In the genomic region with DNA sequence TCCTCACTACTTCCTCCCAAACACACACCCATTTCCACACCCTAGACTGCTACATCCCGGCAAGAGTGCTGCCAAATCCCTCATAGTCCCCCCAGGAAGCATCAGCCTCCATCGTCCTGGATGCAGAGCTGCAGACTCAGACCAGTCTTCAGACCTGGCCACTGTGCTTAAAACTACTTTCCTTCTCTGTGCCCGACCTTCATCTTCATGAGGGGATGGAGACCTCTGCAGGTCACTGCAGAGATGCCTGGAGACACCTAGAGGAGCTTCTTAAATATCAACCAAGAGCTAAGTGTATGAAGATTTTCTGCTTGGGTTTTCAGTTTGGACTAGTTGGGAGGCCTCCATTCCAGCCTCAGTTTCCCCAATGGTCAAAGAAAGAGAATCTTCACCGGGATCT, we compare ENCODE assay signal across 9 mouse cellular contexts. TPM values are rescaled to one million over a fixed set of nuclear protein-coding genes. Genes with fewer than 3 reads are reported as not detected.
DNase-seq lines count a peak whose midpoint lies in the region; ATAC-seq and TF ChIP-seq lines count a peak whose summit lies in the region.
"Had no signal": no experiment of that assay in that cellular context is flagged by ENCODE, and none has a peak within 500 bp of the region (broad histone marks: within the 10 kb centered on the region; RNA-seq: fewer than 3 reads in every experiment).

No protein-coding gene starts in this region.

- no peak overlapping the region for H3K27ac ChIP-seq in heart, embryonic 12.5 days (ENCODE audit: poor library complexity, severe bottlenecking)
- no peak overlapping the region for H3K27ac ChIP-seq in MEL (ENCODE audit: control insufficient read depth, low read depth, low read length)
- H3K27ac ChIP-seq in forebrain, embryonic 13.5 days = no peak overlapping the region

- peak; percentile 28 for DNase-seq in heart, adult 8-10 months (ENCODE audit: low spot score)
- DNase-seq in 3T3-L1 (ENCODE audit: low read depth, low spot score) (peak; percentile 70), MEL (ENCODE audit: low read depth, low spot score) (peak; percentile 65)
- DNase-seq in lung, adult 2 months = no peak
- no peak for DNase-seq in right cerebral cortex, postnatal 10 days (ENCODE audit: low spot score in 2 of 2)
- DNase-seq: right cerebral cortex, postnatal 4 days had no signal

- H3K9me3 ChIP-seq in heart, embryonic 12.5 days (replicated peaks) = no peaks in the 10 kb centered on the region
- no peaks in the 10 kb centered on the region for H3K9me3 ChIP-seq in MEL (replicated peaks; ENCODE audit: insufficient read depth, low read length)
- no peaks in the 10 kb centered on the region for H3K9me3 ChIP-seq in forebrain, embryonic 13.5 days (replicated peaks)

- 0 out of 4 replicates have a peak, but pooled peaks of 1 of the 2 experiments have one; percentile 31 for TF ChIP-seq POLR2A in MEL (IDR thresholded peaks at IDR 0.05; ENCODE audit: control insufficient read depth in 1 of 2, insufficient read depth in 1 of 2, low read depth in 1 of 2, low read length in 2 of 2, poor library complexity in 1 of 2)
- TF ChIP-seq POLR2A in lung, adult 2 months (IDR thresholded peaks at IDR 0.05; ENCODE audit: borderline replicate concordance, extremely low read depth, low read depth, low read length) = no peak

- peak; percentile 92 for TF ChIP-seq RAD21 in MEL (IDR thresholded peaks at IDR 0.05; ENCODE audit: low read depth, low read length)

- peaks cover 9% of the 10 kb centered on the region for H3K4me1 ChIP-seq in heart, embryonic 12.5 days (replicated peaks)
- peaks cover 5 to 25% of the 10 kb centered on the region in 2 experiments; a peak in 3 of 4 replicates for H3K4me1 ChIP-seq in MEL (ENCODE audit: control insufficient read depth in 1 of 2, insufficient read depth in 2 of 2, low read length in 2 of 2)
- H3K4me1 ChIP-seq in lung, adult 2 months (ENCODE audit: control insufficient read depth, insufficient read depth, low read length) = no peaks in the 10 kb centered on the region
- H3K4me1 ChIP-seq in forebrain, embryonic 13.5 days = no peaks in the 10 kb centered on the region

- H3K4me3 ChIP-seq in heart, embryonic 12.5 days = no peak overlapping the region
- H3K4me3 ChIP-seq in MEL (ENCODE audit: control insufficient read depth in 1 of 2, insufficient read depth in 1 of 2, low read depth in 2 of 2, low read length in 2 of 2) = no peak overlapping the region
- H3K4me3 ChIP-seq in lung, adult 2 months (replicated peaks; ENCODE audit: extremely low read depth, low read depth, low read length) = no peak overlapping the region
- H3K4me3 ChIP-seq in forebrain, embryonic 13.5 days = no peak overlapping the region

- peaks cover 15% of the 10 kb centered on the region; the same call in 1 of the 2 replicates for H3K27me3 ChIP-seq in heart, embryonic 12.5 days (replicated peaks)
- H3K27me3 ChIP-seq in MEL (ENCODE audit: control insufficient read depth in 1 of 2, insufficient read depth in 2 of 2, low read length in 2 of 2) = no peaks in the 10 kb centered on the region
- H3K27me3 ChIP-seq in forebrain, embryonic 13.5 days = no peaks in the 10 kb centered on the region

- WGBS in heart, embryonic 12.5 days = 43% methylated on average over 4 of the region's 4 CpGs
- 34% methylated on average over 4 of the region's 4 CpGs for WGBS in lung, adult 2 months
- 62% methylated on average over 4 of the region's 4 CpGs for WGBS in forebrain, embryonic 13.5 days

- H3K36me3 ChIP-seq in heart, embryonic 12.5 days = no peaks in the 10 kb centered on the region
- H3K36me3 ChIP-seq in MEL (ENCODE audit: control insufficient read depth in 1 of 2, insufficient read depth in 2 of 2, low read length in 2 of 2) = peaks cover 0 to 17% of the 10 kb centered on the region in 2 experiments; a peak in 2 of 4 replicates
- no peaks in the 10 kb centered on the region for H3K36me3 ChIP-seq in forebrain, embryonic 13.5 days (ENCODE audit: poor library complexity, severe bottlenecking)

- no peak overlapping the region for H3K9ac ChIP-seq in heart, embryonic 12.5 days
- H3K9ac ChIP-seq in MEL (ENCODE audit: control insufficient read depth, low read depth, low read length, poor library complexity, severe bottlenecking) = no peak overlapping the region
- H3K9ac ChIP-seq in forebrain, embryonic 13.5 days = no peak overlapping the region

- no peaks in the 10 kb centered on the region for H3K79me2 ChIP-seq in MEL (ENCODE audit: control insufficient read depth, insufficient read depth, low read length, poor library complexity)

- TF ChIP-seq CTCF in MEL (IDR thresholded peaks at IDR 0.05 in 2 of 3, conservative IDR thresholded peaks at IDR 0.05 in 1 of 3; ENCODE audit: control insufficient read depth in 1 of 3, insufficient read depth in 1 of 3, low read depth in 2 of 3, low read length in 3 of 3, poor library complexity in 1 of 3, severe bottlenecking in 1 of 3) = peak; percentile 31 to 93 (median 71); a peak in 5 of 6 replicates
- peak; percentile 47 for TF ChIP-seq CTCF in lung, adult 2 months (IDR thresholded peaks at IDR 0.05; ENCODE audit: insufficient read depth, low read length)

- no peak for ATAC-seq in heart, embryonic 12.5 days (ENCODE audit: insufficient number of reproducible peaks, low FRiP score)
- no peak for ATAC-seq in monocyte, adult 5-6 weeks (replicated peaks; ENCODE audit: insufficient number of reproducible peaks, low FRiP score, low TSS enrichment, poor library complexity, severe bottlenecking)
- no peak for ATAC-seq in forebrain, embryonic 13.5 days

- no peak overlapping the region for H3K4me2 ChIP-seq in heart, embryonic 12.5 days
- H3K4me2 ChIP-seq in forebrain, embryonic 13.5 days = no peak overlapping the region

- no peak for TF ChIP-seq EP300 in MEL (IDR thresholded peaks at IDR 0.05; ENCODE audit: low read depth in 1 of 2, low read length in 2 of 2)

TF ChIP-seq in MEL, 35 proteins besides CTCF, POLR2A, EP300 and RAD21:
- TF ChIP-seq POLR2AphosphoS2 (IDR thresholded peaks at IDR 0.05; ENCODE audit: low read length) (no peak), MAX (IDR thresholded peaks at IDR 0.05; ENCODE audit: low read length) (no peak), CHD1 (IDR thresholded peaks at IDR 0.05; ENCODE audit: low read depth, low read length) (no peak), SMC3 (IDR thresholded peaks at IDR 0.05; ENCODE audit: low read depth, low read length) (peak; percentile 98), TBP (IDR thresholded peaks at IDR 0.05; ENCODE audit: low read depth, low read length) (no peak), E2F4 (IDR thresholded peaks at IDR 0.05; ENCODE audit: borderline replicate concordance, low read depth, low read length) (no peak), MAFK (IDR thresholded peaks at IDR 0.05; ENCODE audit: borderline replicate concordance, low read depth, low read length) (no peak), ZKSCAN1 (IDR thresholded peaks at IDR 0.05; ENCODE audit: low read depth, low read length) (no peak), USF2 (IDR thresholded peaks at IDR 0.05; ENCODE audit: borderline replicate concordance in 1 of 2, insufficient read depth in 1 of 2, low read depth in 1 of 2, low read length in 2 of 2) (no peak), ZNF384 (IDR thresholded peaks at IDR 0.05; ENCODE audit: low read depth, low read length) (no peak), SIN3A (IDR thresholded peaks at IDR 0.05; ENCODE audit: low read length) (peak; percentile 26; the same call in 1 of the 2 replicates), ELF1 (IDR thresholded peaks at IDR 0.05; ENCODE audit: low read depth, low read length) (no peak), ZC3H11A (IDR thresholded peaks at IDR 0.05; ENCODE audit: low read depth, low read length) (peak; percentile 98)
TF ChIP-seq in MEL: peak in this region for 3.

RNA-seq across cellular contexts. Expression of a gene that starts 4.6 kb away (rescaled TPM):
- 1 to 10 TPM in 1 of 4 experiments, under 1 TPM in 1, not detected in 2; 0.56 to 1.4 TPM for total RNA-seq in heart, adult 8-10 months (2022)
- polyA plus RNA-seq in heart, embryonic 12.5 days (2016; fragmentation: Nextera tagmentation; extraction: Ambion mirVana) = not detected in 2 replicates
- total RNA-seq in MEL (2012; rRNA removed) = not detected in 2 replicates
- polyA plus RNA-seq in MEL (2012; ENCODE audit: insufficient read depth in 1 of 2, insufficient read length in 2 of 2, low read depth in 1 of 2, low replicate concordance in 2 of 2, missing spikeins in 1 of 2) = under 1 TPM in 1 of 2 experiments, not detected in 1; 0.15 TPM
- 2.0 and 2.5 TPM in 2 replicates for polyA plus RNA-seq in lung, adult 2 months (2012; rRNA removed)
- total RNA-seq in monocyte, adult 5-6 weeks (2017) = 1.4 to 2.0 TPM in 2 of 3 replicates, not detected in the other
- not detected in 2 replicates for polyA plus RNA-seq in forebrain, embryonic 13.5 days (2015; fragmentation: Nextera tagmentation; extraction: Ambion mirVana)

RNA-seq across cellular contexts. Expression of a gene that starts 13.0 kb away (rescaled TPM):
- total RNA-seq in heart, adult 8-10 months (2022) = not detected
- not detected in 2 replicates for polyA plus RNA-seq in heart, embryonic 12.5 days (2016; fragmentation: Nextera tagmentation; extraction: Ambion mirVana)
- total RNA-seq in MEL (2012; rRNA removed) = not detected in 2 replicates
- not detected for polyA plus RNA-seq in MEL (2012; ENCODE audit: insufficient read depth in 1 of 2, insufficient read length in 2 of 2, low read depth in 1 of 2, low replicate concordance in 2 of 2, missing spikeins in 1 of 2)
- polyA plus RNA-seq in lung, adult 2 months (2012; rRNA removed) = not detected in 2 replicates
- not detected in 3 replicates for total RNA-seq in monocyte, adult 5-6 weeks (2017)
- not detected in 2 replicates for polyA plus RNA-seq in forebrain, embryonic 13.5 days (2015; fragmentation: Nextera tagmentation; extraction: Ambion mirVana)

RNA-seq across cellular contexts. Expression of a gene that starts 49.5 kb away (rescaled TPM):
- 10 to 100 TPM; 10.1 to 17.7 (median 14.0) TPM for total RNA-seq in heart, adult 8-10 months (2022)
- polyA plus RNA-seq in heart, embryonic 12.5 days (2016; fragmentation: Nextera tagmentation; extraction: Ambion mirVana) = 0.40 and 0.55 TPM in 2 replicates
- total RNA-seq in MEL (2012; rRNA removed) = 3.2 and 7.9 TPM in 2 replicates
- polyA plus RNA-seq in MEL (2012; ENCODE audit: insufficient read depth in 1 of 2, insufficient read length in 2 of 2, low read depth in 1 of 2, low replicate concordance in 2 of 2, missing spikeins in 1 of 2) = 1 to 10 TPM in 1 of 2 experiments, not detected in 1; 2.8 TPM
- 0.17 and 0.50 TPM in 2 replicates for polyA plus RNA-seq in lung, adult 2 months (2012; rRNA removed)
- 2.0 TPM in 1 of 3 replicates, not detected in the others for total RNA-seq in monocyte, adult 5-6 weeks (2017)
- 24.7 and 26.7 TPM in 2 replicates for polyA plus RNA-seq in forebrain, embryonic 13.5 days (2015; fragmentation: Nextera tagmentation; extraction: Ambion mirVana)

Comparison
In these comparisons a context has a peak if more than half of its experiments do, and no peak if none do; other contexts are left out.
1. DNase-seq: peak in heart, adult 8-10 months (single experiment), 3T3-L1 (single experiment) and MEL (single experiment); none in lung, adult 2 months (single experiment) and right cerebral cortex, postnatal 10 days (0 of 2).